Mouse (Mus musculus) frontal cortex, adult 2 months (tissue): ENCODE data around the gene Megf8. TPM values are rescaled to one million over a fixed set of nuclear protein-coding genes. Genes with fewer than 3 reads are reported as not detected.

ENCODE experiments used
- DNase-seq, 2 experiments: peaks; one replicate each; pipeline ENCODE4 v3.0.0; 2022; ENCODE audit warnings: low spot score in 1 of 2; ENCODE audit errors: extremely low spot score in 1 of 2
- polyA plus RNA-seq: library from polyadenylated mRNA; depleted of rRNA; stranded (reverse); fragments of >200 nt; gene quantifications from 2 replicates; pipeline ENCODE4 v1.2.3, GENCODE M21; 2012

Megf8 gene
- polyA plus RNA-seq, 1 experiment, result 67.0 TPM

DNA sequence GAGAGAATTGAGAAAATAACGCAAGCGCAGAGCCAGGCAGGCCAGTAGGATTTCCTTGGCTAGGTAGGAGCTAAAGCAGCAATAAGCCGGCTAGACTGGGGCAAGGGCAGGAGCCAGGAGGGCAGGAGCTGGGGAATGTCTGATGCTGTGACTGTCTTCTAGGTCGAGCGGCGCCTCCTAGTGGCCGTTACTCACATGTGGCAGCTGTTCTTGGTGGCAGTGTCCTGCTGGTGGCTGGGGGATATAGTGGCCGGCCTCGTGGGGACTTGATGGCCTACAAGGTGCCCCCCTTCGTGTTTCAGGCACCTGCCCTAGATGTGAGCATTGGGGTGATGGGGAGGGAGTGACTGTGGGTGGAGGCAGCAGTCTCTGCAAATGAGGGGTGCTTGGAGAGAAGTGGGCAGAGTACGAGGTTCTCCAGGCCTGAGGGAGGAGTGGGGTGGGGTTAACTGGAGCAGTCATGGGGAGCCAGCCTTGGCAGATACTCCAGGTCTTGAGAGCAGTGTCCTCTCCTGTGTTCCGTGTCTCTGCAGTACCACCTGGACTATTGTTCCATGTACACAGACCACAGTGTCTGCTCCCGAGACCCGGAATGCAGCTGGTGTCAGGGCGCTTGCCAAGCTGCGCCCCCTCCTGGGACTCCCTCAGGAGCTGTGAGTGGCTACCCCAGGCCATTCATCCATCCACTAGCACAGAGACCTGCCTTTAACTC lies 16.8 kb downstream of the Megf8 start:
- peak in 1 of 2 experiments; percentile 73 for DNase-seq

DNA sequence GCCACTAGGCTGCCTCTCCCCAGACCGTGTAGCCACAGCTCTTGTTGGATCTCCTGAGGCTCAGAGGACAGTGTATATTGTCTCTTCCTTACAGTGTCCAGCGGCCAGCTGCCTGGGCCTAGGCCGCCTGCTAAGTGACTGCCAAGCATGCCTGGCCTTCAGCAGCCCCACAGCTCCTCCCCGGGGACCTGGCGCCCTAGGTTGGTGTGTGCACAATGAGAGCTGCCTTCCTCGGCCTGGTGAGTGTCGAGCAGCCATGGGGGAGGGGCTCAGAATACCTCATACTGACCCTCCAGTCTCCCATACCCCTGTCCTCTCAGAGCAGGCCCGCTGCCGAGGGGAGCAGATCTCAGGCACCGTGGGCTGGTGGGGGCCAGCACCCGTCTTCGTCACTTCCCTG lies 17.5 kb downstream of the Megf8 start:
- no peak for DNase-seq

DNA sequence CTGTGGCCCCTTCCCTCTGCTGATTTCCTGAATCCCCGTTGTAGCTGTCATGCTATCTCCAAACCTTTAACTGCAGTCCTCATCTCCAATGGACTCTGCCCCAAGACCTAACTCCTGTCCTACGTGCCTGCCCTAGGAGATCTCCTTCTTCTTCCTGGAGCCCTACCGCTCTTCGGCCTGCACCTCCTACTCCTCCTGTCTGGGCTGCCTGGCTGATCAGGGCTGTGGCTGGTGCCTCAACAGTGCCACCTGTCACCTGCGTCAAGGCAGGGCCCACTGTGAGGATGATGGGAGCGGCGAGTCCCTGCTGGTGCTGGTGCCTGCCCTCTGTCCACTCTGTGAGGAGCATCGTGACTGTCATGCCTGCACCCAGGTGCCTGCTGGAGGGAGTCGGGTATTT lies 22.4 kb downstream of the Megf8 start:
- DNase-seq, result no peak

DNA sequence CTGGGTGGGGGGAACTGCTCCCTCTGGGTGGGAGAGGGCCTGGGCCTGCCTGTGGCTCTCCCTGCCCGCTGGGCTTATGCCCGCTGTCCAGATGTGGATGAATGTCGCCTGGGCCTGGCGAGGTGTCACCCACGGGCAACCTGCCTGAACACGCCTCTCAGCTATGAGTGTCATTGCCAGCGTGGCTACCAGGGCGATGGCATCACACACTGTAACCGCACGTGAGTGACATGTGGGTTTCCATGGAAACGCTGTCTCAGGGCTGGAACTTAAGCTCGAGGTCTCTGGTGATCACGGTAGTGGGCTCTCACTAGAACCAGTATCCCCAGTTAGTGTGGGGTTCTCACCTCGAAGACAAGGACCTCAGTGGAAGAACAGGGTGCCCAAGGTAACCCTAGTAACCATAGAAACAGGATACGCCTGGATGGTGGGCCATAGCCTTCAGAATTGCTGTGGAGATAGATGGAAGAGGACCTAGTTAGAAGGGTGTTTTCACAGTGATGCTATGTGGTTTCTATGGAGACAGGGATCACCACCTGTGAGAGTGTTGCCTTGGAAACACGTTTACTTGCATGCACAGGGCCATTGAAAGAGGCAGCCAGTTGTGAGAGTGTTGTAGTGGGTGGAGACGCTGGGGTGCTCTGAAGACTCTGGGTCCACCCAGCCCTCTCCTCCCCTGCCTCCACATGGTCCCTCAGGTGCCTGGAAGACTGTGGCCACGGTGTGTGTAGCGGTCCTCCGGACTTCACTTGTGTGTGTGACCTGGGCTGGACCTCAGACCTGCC lies 24.2 kb downstream of the Megf8 start:
- DNase-seq, result peak; percentile 41 to 62

DNA sequence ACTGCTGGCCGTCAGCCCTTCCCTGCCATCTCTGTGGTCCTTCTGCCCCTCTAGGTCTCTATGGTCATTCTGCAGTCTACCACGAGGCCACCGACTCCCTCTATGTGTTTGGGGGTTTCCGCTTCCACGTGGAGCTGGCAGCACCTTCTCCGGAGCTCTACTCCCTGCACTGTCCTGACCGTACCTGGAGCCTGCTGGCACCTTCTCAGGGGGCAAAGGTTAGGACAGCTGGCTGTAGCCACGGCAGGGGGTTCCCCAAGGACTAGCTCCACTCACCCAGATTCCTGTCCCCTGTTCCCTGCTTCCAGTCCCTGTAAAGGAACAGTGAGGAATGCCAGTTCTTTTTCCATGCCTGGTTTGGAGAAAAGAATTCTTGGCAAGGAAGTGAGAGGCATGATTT lies 31.9 kb downstream of the Megf8 start:
- no peak for DNase-seq

DNA sequence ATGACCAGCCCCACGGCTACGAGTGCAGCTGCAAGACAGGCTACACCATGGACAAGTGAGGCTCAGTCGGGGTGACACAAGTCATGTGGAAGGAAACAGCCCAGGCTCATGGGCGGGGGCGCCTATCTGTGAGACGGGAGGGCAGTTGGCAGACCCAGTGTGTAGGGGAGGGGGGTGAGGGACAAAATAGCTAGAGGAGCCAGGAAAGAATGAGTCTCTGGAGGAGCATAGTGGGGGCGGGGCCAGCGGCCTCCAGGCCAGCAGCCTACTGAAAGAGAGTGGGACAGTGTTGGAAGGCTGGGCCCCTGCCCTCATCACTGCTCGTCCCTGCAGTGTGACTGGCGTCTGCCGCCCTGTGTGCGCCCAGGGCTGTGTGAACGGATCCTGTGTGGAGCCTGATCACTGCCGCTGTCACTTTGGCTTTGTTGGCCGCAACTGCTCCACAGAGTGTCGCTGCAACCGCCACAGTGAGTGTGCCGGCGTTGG lies 41.8 kb downstream of the Megf8 start:
- no peak for DNase-seq

DNA sequence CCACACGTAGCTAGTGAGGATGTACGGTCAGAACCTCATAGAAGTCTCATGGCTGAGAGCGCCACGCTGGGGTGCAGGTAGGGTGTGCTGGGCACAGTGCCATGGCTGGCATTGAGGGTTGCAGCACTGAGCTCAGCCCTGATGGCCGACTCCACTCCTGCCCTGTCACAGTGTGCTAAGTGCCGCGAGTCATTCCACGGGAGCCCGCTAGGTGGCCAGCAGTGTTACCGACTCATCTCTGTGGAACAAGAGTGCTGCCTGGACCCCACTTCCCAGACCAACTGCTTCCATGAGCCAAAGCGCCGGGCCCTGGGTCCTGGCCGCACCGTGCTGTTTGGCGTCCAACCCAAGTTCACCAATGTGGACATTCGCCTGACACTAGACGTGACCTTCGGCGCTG lies 46.2 kb downstream of the Megf8 start:
- DNase-seq, result no peak

DNA sequence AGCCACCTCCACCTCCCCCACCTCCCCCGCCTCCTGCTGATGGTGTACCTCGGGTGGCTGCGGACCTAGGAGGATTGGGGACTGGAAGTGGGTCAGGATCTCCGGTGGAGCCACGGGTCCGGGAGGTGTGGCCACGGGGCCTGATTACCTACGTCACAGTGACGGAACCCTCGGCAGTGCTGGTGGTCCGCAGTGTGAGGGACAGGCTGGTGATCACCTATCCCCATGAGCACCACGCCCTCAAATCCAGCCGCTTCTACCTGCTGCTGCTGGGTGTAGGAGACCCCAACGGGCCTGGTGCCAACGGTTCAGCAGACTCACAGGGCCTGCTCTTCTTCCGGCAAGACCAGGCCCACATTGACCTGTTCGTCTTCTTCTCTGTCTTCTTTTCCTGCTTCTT lies 46.7 kb downstream of the Megf8 start:
- DNase-seq, result no peak

DNA sequence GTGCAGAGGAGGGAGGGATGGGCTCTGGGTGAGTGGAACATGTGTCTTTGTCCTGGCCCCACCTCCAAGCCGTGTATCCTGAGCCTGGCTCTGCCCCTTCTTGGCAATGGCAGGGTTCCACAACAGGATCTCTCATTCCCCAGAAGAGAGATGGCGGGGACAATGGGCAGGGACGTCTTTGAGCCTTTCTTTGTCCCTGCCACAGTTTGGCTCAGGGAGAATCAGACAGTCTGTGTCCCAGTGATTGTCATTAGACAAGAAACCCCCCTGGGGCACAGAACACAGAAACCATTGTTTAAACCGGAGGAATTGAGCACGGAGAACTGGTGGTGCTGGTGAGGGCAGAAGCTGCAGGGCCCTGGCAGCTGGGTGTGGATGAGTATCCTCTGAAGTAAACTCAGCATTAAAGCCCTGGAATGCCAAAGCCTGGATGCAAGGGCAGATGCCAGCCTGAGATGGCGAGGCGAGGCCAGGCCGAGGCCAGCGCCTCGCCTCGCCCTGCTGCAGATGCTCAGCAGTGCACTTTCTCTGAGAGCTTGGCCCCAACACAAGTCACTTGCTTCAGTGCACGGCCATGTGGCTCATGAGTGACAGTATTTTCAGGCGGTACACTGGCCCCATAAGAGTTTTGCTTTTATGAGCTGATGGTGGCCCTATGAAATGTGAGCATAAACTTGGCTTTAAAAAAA lies 49.1 kb downstream of the Megf8 start:
- DNase-seq, result no peak

DNA sequence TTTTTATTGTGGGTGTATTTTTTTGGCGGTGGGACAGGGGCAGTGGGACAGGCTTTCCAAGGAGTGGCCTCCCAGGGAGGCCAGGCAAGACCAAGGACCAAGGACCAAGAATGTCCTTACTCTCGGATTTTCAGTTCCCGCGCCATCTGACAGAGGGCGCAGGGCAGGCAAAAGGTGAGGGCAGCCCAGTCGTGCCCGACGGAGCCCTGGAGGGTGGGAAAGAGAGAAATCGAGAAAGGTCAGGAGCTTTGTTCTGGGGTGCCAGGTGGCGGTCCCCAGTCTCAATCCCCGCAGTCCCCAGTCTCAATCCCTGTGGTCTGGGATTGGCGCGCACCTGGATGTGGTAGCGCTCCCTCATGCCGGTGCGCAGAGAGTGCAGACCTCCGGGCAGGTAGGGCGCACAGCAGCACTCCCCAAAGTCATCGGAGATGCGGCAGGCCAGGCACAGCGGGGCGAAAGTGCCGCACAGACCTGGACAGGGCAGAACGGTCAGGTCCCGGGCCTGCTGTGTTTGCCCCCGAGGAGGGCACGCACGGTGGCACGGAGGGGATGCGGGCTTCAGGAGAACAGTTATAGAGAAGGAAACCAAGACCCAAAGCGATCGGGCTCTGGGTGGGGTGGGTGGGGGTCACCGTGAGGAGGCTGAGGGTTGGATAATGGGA lies 50.8 kb downstream of the Megf8 start:
- no peak for DNase-seq

DNA sequence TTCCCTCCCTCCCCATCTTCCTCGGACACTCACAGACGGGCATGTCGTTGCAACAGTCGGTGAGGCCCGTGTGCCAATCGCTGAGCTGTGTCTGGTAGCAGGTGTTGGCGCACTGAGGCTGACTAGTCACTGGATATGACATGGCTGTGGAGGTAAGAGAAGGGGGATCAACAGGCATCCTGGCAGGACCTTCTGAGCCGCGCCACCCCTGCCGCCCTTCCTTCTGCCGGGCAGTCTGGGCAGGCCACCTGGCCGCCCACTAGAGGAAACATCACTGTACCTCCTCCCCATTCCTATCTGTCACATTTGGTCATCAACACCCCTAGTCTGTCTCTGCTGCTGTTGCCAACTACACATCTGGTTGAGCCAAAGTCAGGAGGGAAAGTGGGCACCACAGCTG lies 51.4 kb downstream of the Megf8 start:
- DNase-seq, result no peak

DNA sequence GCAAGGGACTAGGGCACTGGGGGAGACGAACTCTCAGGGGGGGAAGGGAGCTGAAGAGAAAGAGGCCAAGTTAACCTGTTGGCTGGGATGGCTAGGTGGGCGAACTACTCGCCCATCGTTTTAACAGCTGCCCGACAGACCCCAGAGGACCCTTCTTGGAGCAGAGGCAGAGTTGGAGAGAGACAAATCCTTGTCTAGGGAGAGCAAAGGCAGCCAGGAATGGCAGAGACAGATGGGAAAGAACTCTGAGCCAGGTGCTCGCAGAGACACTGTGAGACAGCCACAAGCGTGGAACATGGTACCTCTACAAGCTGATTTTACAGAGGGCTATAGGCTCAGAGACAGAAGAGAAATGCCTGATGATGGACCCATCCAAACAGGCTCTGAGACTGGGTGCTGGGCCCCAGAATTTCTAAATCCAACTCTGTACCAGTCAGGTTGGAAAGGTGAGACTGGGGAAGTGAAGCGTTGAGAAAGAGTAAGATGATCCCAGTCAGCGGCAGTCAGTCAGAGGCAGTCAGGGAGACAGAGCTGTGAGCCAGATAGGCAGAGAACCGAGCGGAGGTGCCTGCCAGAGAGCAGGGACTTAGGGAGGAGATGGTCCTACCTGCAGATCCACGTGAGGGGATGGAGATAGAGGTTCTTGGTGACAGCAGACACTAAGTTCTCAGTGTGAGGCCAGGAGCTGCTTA lies 52.2 kb downstream of the Megf8 start, which contains the start of gene Cnfn:
Gene Cnfn, minus strand, starts transcription at position 667 of the 692 bp plus-strand sequence.
- no peak for DNase-seq

DNA sequence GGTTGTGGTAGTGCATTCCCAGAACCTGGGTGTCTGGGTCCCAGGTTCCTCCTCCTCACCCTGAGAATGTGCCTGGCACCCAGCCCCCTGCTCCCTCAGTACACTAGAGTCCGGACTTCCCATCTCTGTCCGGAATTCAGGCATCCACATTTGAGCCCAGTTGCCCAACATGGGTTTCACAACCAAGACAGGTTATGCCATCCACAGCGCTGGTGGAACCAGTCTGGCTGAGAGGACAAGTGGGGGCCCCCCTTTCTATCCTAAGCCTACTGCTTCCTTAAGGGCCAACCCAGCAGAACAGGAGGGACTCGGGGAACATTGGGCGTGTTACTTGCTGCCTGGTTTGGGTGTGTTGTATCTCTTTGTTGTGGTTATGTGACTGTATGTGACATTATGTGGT lies 55.5 kb downstream of the Megf8 start:
- DNase-seq, result no peak

DNA sequence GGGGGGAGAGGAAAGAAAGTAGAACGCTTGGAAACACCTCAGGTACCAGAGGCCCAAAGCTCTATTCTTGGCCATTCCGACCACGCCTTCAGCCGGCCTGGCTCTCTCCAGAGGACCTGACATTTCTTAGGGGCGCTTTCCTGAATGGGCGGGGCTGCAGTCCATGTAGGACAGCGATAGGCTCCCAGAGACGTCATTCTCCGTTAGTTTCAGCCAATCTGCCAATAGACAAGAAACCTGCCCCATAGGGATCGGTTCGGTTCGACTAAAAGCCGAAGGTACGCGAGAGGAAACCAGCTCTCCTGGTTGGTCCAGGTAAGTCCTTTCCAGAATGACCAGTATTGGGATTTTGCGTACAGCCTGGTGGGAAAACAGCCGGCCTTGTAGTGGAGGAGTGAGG lies 59.6 kb downstream of the Megf8 start:
- DNase-seq, result peak; percentile 90 to 97

DNA sequence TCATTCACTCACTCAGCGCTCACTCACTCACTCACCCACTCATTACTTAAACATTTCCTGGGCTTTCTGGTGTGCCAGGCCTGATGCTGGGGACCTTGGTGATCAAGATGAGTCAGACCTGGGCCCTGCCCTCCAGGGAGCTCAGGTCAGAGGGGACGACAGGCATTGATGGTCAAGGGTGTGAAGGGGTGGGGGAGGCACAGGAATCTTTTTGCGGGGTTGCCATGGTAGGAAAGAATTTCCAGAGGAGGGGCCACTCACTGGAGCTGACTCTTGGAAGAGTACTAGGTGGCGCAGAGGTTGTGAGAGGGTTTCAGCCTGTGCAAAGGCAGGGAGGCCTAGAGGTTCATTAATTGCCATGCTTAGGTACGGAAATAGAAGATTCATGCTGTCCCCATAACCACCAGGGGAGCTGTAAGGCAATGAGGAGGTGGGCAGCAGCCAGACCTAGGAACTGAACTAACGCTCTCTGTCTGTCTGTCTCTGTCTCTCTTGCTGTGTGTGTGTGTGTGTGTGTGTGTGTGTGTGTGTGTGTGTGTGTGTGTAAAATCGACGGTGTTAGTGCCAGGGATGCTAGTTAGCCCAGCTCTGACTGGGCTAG lies 60.2 kb downstream of the Megf8 start:
- no peak for DNase-seq

DNA sequence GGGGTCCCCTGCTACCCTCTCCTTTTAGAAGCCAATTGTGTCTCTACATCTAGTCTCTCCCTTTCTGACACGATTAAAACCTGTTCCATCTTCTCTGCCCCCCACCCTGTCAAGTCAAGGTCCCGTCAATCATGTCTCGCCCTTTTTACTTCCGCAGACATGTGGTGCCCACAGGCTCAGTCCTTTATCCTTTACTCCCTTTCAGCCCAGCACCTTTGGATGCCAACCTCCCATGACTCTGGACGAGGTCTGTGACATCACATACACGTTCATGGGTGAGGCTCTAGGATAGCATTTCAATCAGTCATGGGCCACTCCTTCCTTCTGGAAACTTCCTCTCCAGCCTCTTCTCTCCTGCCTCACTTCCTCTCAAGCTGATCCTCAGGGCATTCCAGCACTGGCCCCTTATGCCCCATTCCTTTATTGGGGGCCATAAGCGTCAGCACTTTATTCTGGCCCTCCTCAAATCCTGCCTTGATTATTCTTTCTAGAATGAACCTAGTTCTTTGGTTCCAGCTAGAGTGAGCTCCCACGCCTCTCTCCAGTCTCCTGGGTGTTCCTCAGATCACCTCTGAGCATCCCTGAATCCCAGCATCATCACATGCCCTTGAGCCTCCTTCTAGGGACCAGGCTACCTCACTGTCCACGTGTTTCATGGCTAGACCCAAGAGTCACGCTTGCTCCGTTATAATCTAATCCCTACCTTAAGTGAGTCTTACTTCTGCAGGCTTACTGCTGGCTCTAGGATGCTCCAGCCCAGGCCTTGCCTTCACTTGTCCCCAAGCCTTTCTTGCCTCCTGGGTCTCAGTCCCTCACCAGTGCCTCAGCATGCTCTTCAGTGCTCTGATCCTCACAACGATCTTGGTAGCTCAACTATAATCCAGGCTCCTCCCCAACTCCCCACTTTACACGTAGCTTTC lies 61.5 kb downstream of the Megf8 start:
- DNase-seq, result no peak

DNA sequence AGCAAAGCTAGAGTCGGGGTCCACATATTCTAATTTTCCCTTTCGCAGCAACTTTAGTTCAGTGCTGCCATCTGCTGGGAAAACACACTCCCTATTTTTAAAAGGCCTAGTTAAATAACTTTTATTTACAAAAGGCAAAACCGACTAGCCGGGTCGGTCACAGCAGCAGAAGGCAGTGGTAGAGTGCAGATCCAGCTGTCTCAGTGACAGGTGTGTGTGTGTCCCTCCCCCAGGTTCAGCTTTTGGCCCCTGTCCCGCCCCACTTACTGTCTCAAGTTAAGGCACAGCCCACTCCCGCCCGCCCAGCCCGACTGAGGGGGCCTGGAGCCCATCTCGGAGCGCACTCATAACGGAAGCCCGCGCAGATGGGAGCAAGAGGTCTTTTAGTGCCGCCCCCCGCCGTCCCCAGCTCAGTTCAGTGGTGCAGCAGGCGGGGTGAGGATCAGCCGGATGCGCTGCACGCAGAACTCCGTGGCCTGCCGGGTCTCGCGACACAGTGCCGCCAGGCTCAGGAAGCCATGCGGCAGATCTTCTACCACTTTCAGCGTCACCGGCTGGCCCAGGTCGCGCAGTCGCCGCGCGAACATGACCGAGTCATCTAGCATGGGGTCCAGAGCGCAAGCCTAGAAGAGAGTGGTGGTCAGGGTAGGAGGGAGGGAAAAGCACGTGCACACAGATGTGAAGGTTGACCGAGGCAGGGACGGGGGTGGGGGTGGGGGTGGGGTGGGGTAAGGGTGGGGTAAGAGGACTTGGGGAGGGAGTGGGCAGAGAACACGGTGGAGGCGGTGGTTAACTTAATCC lies 62.8 kb downstream of the Megf8 start:
- DNase-seq, result peak in 1 of 2 experiments; percentile 67
